Mouse (Mus musculus): ENCODE results near the gene Prrg2.
A peak's percentile ranks its signal among the peaks of the same experiment; 100 is the strongest.

The Prrg2 gene

DNA sequence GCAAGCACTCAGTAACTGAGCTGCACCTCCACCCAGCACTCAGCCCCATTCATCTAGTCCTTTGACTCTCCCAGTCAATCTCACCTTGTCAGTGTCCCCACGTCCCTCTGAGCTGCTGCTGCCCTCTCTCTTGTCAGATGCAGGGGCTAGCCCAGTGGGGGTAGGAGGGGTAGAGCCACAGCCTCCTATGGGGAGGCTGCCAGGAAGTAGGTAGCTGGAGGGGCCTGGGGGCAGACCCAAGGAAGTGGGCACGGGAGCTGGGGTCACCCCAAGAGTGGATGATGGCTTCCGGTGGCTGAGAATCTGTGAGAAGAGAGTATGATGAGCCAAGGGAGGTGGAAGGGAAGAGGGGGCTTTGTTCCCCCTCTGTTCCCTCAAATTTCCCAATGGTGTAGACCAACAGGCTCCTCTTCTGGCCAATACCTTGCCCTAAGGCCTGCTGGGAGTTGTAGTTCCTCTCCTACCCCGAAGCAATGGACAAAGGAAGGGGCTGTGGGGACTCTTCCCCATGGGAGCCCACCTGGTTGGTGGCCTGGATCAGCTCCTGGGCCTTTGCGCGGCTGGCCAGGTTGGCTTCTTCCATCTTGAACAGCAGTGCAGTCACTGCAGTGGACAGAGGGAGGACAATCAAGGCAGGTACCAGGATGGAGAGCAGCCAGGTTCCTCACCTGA, 57.0 kb downstream of the Prrg2 start:
- DNase-seq = peak; percentile 31

GRCm38 (mm10) chr7:45004546-45004945, 57.9 kb downstream of the Prrg2 start:
- no peak for DNase-seq
